Mouse (Mus musculus): ENCODE measurements at regions not wholly inside any gene's neighbourhood (a gene's known extent, or its start where the extent isn't known, plus 50 kb on each side); places are given as distances from the start of the nearest gene placed in this dataset.

GRCm38 (mm10) chr15:3764726-3765125 is 181.4 kb upstream of the Ghr start:
- TF ChIP-seq GATA1 (IDR thresholded peaks at IDR 0.05; ENCODE audit: borderline replicate concordance, low read length), result no peak
- no peak for TF ChIP-seq FLI1 (IDR thresholded peaks at IDR 0.05; ENCODE audit: low read length)
